In genomic region chr15:8319191-8319590, GRCm38 (mm10) we compare ENCODE assay signal across 17 mouse cellular contexts.
"Had no signal": no experiment of that assay in that cellular context is flagged by ENCODE, and none has a peak within 500 bp of the region (broad histone marks: within the 10 kb centered on the region; RNA-seq: fewer than 3 reads in every experiment).

No protein-coding gene starts in this region.

- DNase-seq: left cerebral cortex, postnatal 4 days; liver; liver, embryonic 13.5 days; liver, postnatal 0 days; lung, adult 18-20 months; lung, adult 2 months; lung, embryonic 14.5 days; lung, postnatal 10 days; lung, postnatal 14 days; lung, postnatal 36 days; lung, postnatal 4 days; midbrain, embryonic 14.5 days had no signal

- ATAC-seq: liver, embryonic 12.5 days; liver, postnatal 0 days; lung, postnatal 0 days; midbrain, embryonic 13.5 days; midbrain, embryonic 15.5 days; midbrain, embryonic 16.5 days had no signal
